ENCODE assay signal across 8 mouse cellular contexts in the genomic region with DNA sequence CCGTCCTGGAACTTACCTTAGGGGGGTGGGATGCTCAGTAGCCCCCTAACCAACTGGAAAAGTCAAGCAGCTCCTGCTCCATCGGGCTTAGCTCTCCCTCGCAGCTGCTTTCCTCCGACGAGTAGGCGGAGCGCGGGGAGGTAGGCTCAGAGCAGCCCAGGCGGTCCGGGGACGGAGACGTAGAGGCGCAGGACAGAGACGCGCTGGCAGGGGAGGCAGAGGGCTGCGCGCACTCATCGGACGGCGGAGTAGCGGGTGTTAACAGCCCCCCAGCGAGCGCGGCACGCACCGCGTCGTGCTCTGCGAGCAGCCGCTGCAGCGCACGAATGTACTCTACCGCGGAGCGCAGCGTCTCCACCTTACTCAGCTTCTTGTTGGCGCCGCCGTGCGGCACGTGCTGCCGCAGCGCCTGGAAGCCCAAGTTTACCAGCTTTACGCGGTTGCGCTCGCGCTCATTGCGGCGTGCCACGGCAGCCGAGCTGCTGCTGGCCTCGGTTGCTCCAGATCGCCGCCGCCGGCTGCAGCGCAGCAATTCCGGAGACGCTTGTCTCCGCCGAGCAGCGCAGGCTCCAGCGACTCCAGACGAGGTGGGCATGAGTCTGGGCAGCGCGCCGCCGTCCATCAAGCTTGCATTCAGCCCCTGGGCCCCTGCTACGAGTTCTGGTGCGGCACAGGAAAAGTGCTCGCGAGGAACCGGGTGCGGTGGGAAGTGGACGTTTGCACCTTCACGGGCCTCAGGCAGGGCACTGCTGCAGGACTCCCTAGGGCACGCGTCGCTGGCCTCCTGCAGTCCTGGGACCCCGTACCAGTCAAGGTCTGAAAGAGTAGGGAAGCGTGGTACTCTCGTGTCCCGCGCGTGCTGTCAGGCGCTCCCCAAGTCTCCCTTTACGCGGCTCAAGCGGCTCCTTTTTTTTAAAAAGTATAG. TPM values are rescaled to one million over a fixed set of nuclear protein-coding genes. Genes with fewer than 3 reads are reported as not detected.
DNase-seq lines count a peak whose midpoint lies in the region; ATAC-seq and TF ChIP-seq lines count a peak whose summit lies in the region.

No protein-coding gene starts in this region.

- peak overlapping the region; percentile 39 for H3K4me3 ChIP-seq in intestine, postnatal 0 days (ENCODE audit: low read depth, low read length)
- peak overlapping the region; percentile 44 for H3K4me3 ChIP-seq in limb, embryonic 14.5 days (replicated peaks; ENCODE audit: low read length)
- H3K4me3 ChIP-seq in midbrain, embryonic 13.5 days (replicated peaks) = peak overlapping the region; percentile 47
- peak overlapping the region; percentile 38 for H3K4me3 ChIP-seq in stomach, embryonic 14.5 days (ENCODE audit: low read depth, low read length)

- peaks cover 47% of the 10 kb centered on the region for H3K27me3 ChIP-seq in intestine, postnatal 0 days (replicated peaks; ENCODE audit: control insufficient read depth, insufficient read depth, low read length)
- peaks cover 58% of the 10 kb centered on the region for H3K27me3 ChIP-seq in limb, embryonic 14.5 days (ENCODE audit: control insufficient read depth, insufficient read depth, low read length)
- peaks cover 84% of the 10 kb centered on the region for H3K27me3 ChIP-seq in midbrain, embryonic 13.5 days
- peaks cover 33% of the 10 kb centered on the region for H3K27me3 ChIP-seq in stomach, embryonic 14.5 days (ENCODE audit: control insufficient read depth, insufficient read depth, low read length)

- H3K9ac ChIP-seq in intestine, postnatal 0 days (ENCODE audit: low read depth, low read length) = no peak overlapping the region
- peak overlapping the region; percentile 44 for H3K9ac ChIP-seq in limb, embryonic 14.5 days (ENCODE audit: low read depth, low read length, severe bottlenecking)
- peak overlapping the region; percentile 50 for H3K9ac ChIP-seq in midbrain, embryonic 13.5 days (replicated peaks)
- peak overlapping the region; percentile 14; the same call in 1 of the 2 replicates for H3K9ac ChIP-seq in stomach, embryonic 14.5 days (replicated peaks; ENCODE audit: low read depth, low read length)

- peak overlapping the region; percentile 89 for H3K4me2 ChIP-seq in intestine, postnatal 0 days (replicated peaks; ENCODE audit: low read depth)
- peak overlapping the region; percentile 97 for H3K4me2 ChIP-seq in limb, embryonic 14.5 days (replicated peaks; ENCODE audit: low read depth, low read length, severe bottlenecking)
- H3K4me2 ChIP-seq in midbrain, embryonic 13.5 days (replicated peaks) = peak overlapping the region; percentile 90
- peak overlapping the region; percentile 97 for H3K4me2 ChIP-seq in stomach, embryonic 14.5 days (replicated peaks; ENCODE audit: low read depth, low read length)

- TF ChIP-seq POLR2A in limb, embryonic 14.5 days (IDR thresholded peaks at IDR 0.05; ENCODE audit: borderline replicate concordance, extremely low read depth, insufficient read depth, insufficient read length) = no peak

- H3K36me3 ChIP-seq in intestine, postnatal 0 days (ENCODE audit: control insufficient read depth, insufficient read depth) = no peaks in the 10 kb centered on the region
- H3K36me3 ChIP-seq in limb, embryonic 14.5 days (ENCODE audit: control insufficient read depth, insufficient read depth, low read length) = no peaks in the 10 kb centered on the region
- no peaks in the 10 kb centered on the region for H3K36me3 ChIP-seq in midbrain, embryonic 13.5 days
- H3K36me3 ChIP-seq in stomach, embryonic 14.5 days (ENCODE audit: control insufficient read depth, insufficient read depth, low read length) = no peaks in the 10 kb centered on the region

- peaks cover 4% of the 10 kb centered on the region; the same call in 1 of the 2 replicates for H3K4me1 ChIP-seq in intestine, postnatal 0 days (replicated peaks; ENCODE audit: control insufficient read depth, insufficient read depth, low read length)
- peaks cover 10% of the 10 kb centered on the region for H3K4me1 ChIP-seq in limb, embryonic 14.5 days (ENCODE audit: control insufficient read depth, insufficient read depth, low read length)
- H3K4me1 ChIP-seq in midbrain, embryonic 13.5 days (replicated peaks) = peaks cover 37% of the 10 kb centered on the region
- peaks cover 13% of the 10 kb centered on the region; the same call in 1 of the 2 replicates for H3K4me1 ChIP-seq in stomach, embryonic 14.5 days (ENCODE audit: control insufficient read depth, insufficient read depth, low read length)

- DNase-seq in WW6 (ENCODE audit: low read depth, low spot score) = peak; percentile 46
- DNase-seq in brain, adult 2 months (ENCODE audit: low read depth, low spot score) = peak; percentile 84
- DNase-seq in frontal cortex, adult 2 months (ENCODE audit: extremely low spot score in 1 of 2, low spot score in 1 of 2) = peak; percentile 3 to 73
- peak; percentile 68 for DNase-seq in limb, embryonic 14.5 days (ENCODE audit: low spot score)

- H3K27ac ChIP-seq in intestine, postnatal 0 days (ENCODE audit: low read depth, low read length) = peak overlapping the region; percentile 2; the same call in 1 of the 2 replicates
- H3K27ac ChIP-seq in limb, embryonic 14.5 days (replicated peaks; ENCODE audit: low read depth, low read length) = no peak overlapping the region
- no peak overlapping the region for H3K27ac ChIP-seq in midbrain, embryonic 13.5 days
- H3K27ac ChIP-seq in stomach, embryonic 14.5 days (ENCODE audit: low read length) = no peak overlapping the region

- WGBS in intestine, postnatal 0 days = under 1% methylated on average over 90 of the region's 90 CpGs
- under 1% methylated on average over 71 of the region's 90 CpGs for WGBS in limb, embryonic 14.5 days
- WGBS in midbrain, embryonic 13.5 days = under 1% methylated on average over 90 of the region's 90 CpGs
- under 1% methylated on average over 89 of the region's 90 CpGs for WGBS in stomach, embryonic 14.5 days

- TF ChIP-seq CTCF in intestine, postnatal 0 days (IDR thresholded peaks at IDR 0.05; ENCODE audit: low read depth) = peak; percentile 55

- peak; percentile 44 for ATAC-seq in intestine, postnatal 0 days
- ATAC-seq in limb, embryonic 14.5 days (ENCODE audit: low FRiP score, low read depth) = peak; percentile 80
- peak; percentile 79 for ATAC-seq in midbrain, embryonic 13.5 days
- peak; percentile 61 for ATAC-seq in stomach, embryonic 14.5 days (ENCODE audit: insufficient number of reproducible peaks, insufficient read depth, low FRiP score, low read depth)
- no peak for ATAC-seq in cerebellum, adult (ENCODE audit: insufficient number of reproducible peaks, low FRiP score, low TSS enrichment)

- H3K9me3 ChIP-seq in intestine, postnatal 0 days (ENCODE audit: control insufficient read depth) = no peaks in the 10 kb centered on the region
- no peaks in the 10 kb centered on the region for H3K9me3 ChIP-seq in limb, embryonic 14.5 days (ENCODE audit: control insufficient read depth, low read length)
- H3K9me3 ChIP-seq in midbrain, embryonic 13.5 days = 0 out of 2 replicates have a peak, but pooled peaks cover 2% of the 10 kb centered on the region
- H3K9me3 ChIP-seq in stomach, embryonic 14.5 days (ENCODE audit: control insufficient read depth, low read depth, low read length) = no peaks in the 10 kb centered on the region

RNA-seq across cellular contexts. Expression of gene Ascl2, which starts 0.9 kb away (rescaled TPM):
- polyA plus RNA-seq in frontal cortex, adult 2 months (2012; rRNA removed) = 0.90 and 1.3 TPM in 2 replicates
- 5.4 and 6.8 TPM in 2 replicates for polyA plus RNA-seq in intestine, postnatal 0 days (2015; fragmentation: Nextera tagmentation; extraction: Ambion mirVana)
- polyA plus RNA-seq in limb, embryonic 14.5 days (2012; rRNA removed) = 1.9 and 3.5 TPM in 2 replicates
- 1.1 and 1.5 TPM in 2 replicates for polyA plus RNA-seq in limb, embryonic 14.5 days (2014; fragmentation: Nextera tagmentation; extraction: Ambion mirVana)
- polyA plus RNA-seq in midbrain, embryonic 13.5 days (2015; fragmentation: Nextera tagmentation; extraction: Ambion mirVana) = 0.35 and 0.50 TPM in 2 replicates
- polyA plus RNA-seq in stomach, embryonic 14.5 days (2014; fragmentation: Nextera tagmentation; extraction: Ambion mirVana) = 3.9 and 4.6 TPM in 2 replicates

RNA-seq across cellular contexts. Expression of gene Tspan32, which starts 36.7 kb away (rescaled TPM):
- 0.34 and 0.36 TPM in 2 replicates for polyA plus RNA-seq in frontal cortex, adult 2 months (2012; rRNA removed)
- polyA plus RNA-seq in intestine, postnatal 0 days (2015; fragmentation: Nextera tagmentation; extraction: Ambion mirVana) = 0.74 and 0.77 TPM in 2 replicates
- polyA plus RNA-seq in limb, embryonic 14.5 days (2012; rRNA removed) = 5.1 and 5.5 TPM in 2 replicates
- polyA plus RNA-seq in limb, embryonic 14.5 days (2014; fragmentation: Nextera tagmentation; extraction: Ambion mirVana) = 6.0 and 7.3 TPM in 2 replicates
- polyA plus RNA-seq in midbrain, embryonic 13.5 days (2015; fragmentation: Nextera tagmentation; extraction: Ambion mirVana) = 0.50 and 0.72 TPM in 2 replicates
- polyA plus RNA-seq in stomach, embryonic 14.5 days (2014; fragmentation: Nextera tagmentation; extraction: Ambion mirVana) = 1.3 and 1.6 TPM in 2 replicates

RNA-seq across cellular contexts. Expression of gene Th, which starts 37.2 kb away (rescaled TPM):
- polyA plus RNA-seq in frontal cortex, adult 2 months (2012; rRNA removed) = 132 and 135 TPM in 2 replicates
- 0.55 and 0.78 TPM in 2 replicates for polyA plus RNA-seq in intestine, postnatal 0 days (2015; fragmentation: Nextera tagmentation; extraction: Ambion mirVana)
- 0.18 and 0.26 TPM in 2 replicates for polyA plus RNA-seq in limb, embryonic 14.5 days (2012; rRNA removed)
- 0.14 and 0.40 TPM in 2 replicates for polyA plus RNA-seq in limb, embryonic 14.5 days (2014; fragmentation: Nextera tagmentation; extraction: Ambion mirVana)
- polyA plus RNA-seq in midbrain, embryonic 13.5 days (2015; fragmentation: Nextera tagmentation; extraction: Ambion mirVana) = 22.4 and 59.8 TPM in 2 replicates
- polyA plus RNA-seq in stomach, embryonic 14.5 days (2014; fragmentation: Nextera tagmentation; extraction: Ambion mirVana) = 3.2 and 3.7 TPM in 2 replicates
